Mouse (Mus musculus) CH12.LX (cell line): ENCODE data around the gene Sema3a.

Experiments
- CHD2 ChIP-seq: IDR thresholded peaks from 2 replicates; pipeline ENCODE4 v1.6.1; 2011; ENCODE audit warnings: low read length, improper control_type of control experiment
- CTCF ChIP-seq, 2 experiments: IDR thresholded peaks in 1 of 2; conservative IDR thresholded peaks in 1 of 2; 2 replicates each; pipeline ENCODE4 v1.5.1; 2011 to 2012; ENCODE audit warnings: low read depth in 2 of 2, low read length in 2 of 2, improper control_type of control experiment in 1 of 2, inconsistent platforms in 1 of 2, mild to moderate bottlenecking in 1 of 2, moderate library complexity in 1 of 2
- HCFC1 ChIP-seq: IDR thresholded peaks from 2 replicates; pipeline ENCODE4 v1.6.1; 2012; ENCODE audit warnings: low read depth, mild to moderate bottlenecking, inconsistent platforms, low read length, improper control_type of control experiment
- MAFK ChIP-seq: IDR thresholded peaks from 2 replicates; pipeline ENCODE4 v1.6.1; 2011; ENCODE audit warnings: low read length, improper control_type of control experiment; ENCODE audit not compliant: insufficient replicate concordance
- MEF2A ChIP-seq: IDR thresholded peaks from 2 replicates; pipeline ENCODE4 v1.6.1; 2014; ENCODE audit warnings: low read depth, mild to moderate bottlenecking, inconsistent platforms, low read length, improper control_type of control experiment, borderline replicate concordance
- NRF1 ChIP-seq: IDR thresholded peaks from 2 replicates; pipeline ENCODE4 v1.6.1; 2014; ENCODE audit warnings: low read depth, mild to moderate bottlenecking, inconsistent platforms, low read length, improper control_type of control experiment, moderate library complexity
- POLR2A ChIP-seq: IDR thresholded peaks from 2 replicates; pipeline ENCODE4 v1.6.1; 2011; ENCODE audit warnings: low read depth, mild to moderate bottlenecking, improper control_type of control experiment, low read length
- USF2 ChIP-seq: conservative IDR thresholded peaks from 2 replicates; pipeline ENCODE4 v1.6.1; 2011; ENCODE audit warnings: low read depth, low read length, improper control_type of control experiment

- no peak for TF ChIP-seq MEF2A
- no peak for TF ChIP-seq CHD2
- no peak for TF ChIP-seq HCFC1
- TF ChIP-seq POLR2A = no peak
- no peak for TF ChIP-seq NRF1
- TF ChIP-seq MAFK = no peak
- no peak for TF ChIP-seq CTCF (conservative IDR thresholded peaks at IDR 0.05 in 1 of 2, IDR thresholded peaks at IDR 0.05 in 1 of 2; ENCODE audit: low read depth in 2 of 2, low read length in 2 of 2)
- TF ChIP-seq USF2 = no peak
Measured at GRCm38 (mm10) chr5:13353539-13353938, 228.3 kb downstream of the Sema3a start.
